Mouse (Mus musculus): ENCODE measurements around the gene Pnkp. TPM values are rescaled to one million over a fixed set of nuclear protein-coding genes. Genes with fewer than 3 reads are reported as not detected.

The Pnkp gene
- polyA plus RNA-seq, 1 experiment from 2014 or later: 28.5 TPM

DNA sequence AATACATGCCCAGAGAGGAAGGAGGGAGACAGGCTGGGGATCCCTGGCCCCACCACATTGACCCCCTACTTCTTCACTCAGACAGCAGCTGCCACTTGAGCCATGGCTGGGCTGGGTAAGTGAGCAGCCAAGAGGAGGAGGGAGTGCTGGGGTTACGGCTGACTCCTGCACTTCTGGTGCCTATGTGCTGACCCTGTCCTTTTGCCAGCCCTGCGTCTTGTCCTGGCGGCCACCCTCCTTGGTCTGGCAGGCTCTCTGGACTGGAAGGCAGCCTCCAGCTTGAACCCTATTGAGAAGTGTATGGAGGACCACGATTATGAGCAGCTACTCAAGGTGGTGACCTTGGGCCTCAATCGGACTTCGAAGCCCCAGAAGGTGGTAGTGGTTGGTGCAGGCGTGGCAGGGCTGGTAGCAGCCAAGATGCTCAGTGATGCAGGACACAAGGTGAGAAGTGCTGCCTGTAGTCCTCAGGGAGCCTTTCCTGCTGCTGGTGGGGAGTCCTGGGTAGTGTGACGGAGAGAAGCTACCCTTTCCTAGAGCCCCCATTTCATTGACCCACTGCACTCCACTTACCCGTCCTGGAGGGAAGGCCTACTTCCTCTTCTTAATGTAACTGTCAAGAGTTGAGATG lies 20.4 kb upstream of the Pnkp start:
- peaks cover 26% of the 10 kb centered on the region for H3K36me3 ChIP-seq
- H3K4me3 ChIP-seq: no peak overlapping the region
- H3K27ac ChIP-seq: no peak overlapping the region
- peaks cover 41% of the 10 kb centered on the region for H3K27me3 ChIP-seq (ENCODE audit: insufficient read depth, poor library complexity, severe bottlenecking)
- 78% methylated on average over 9 of the region's 9 CpGs for WGBS
- H3K9me3 ChIP-seq: no peaks in the 10 kb centered on the region
- peaks cover 27% of the 10 kb centered on the region for H3K4me1 ChIP-seq
- DNase-seq (ENCODE audit: low spot score): peak; percentile 72

DNA sequence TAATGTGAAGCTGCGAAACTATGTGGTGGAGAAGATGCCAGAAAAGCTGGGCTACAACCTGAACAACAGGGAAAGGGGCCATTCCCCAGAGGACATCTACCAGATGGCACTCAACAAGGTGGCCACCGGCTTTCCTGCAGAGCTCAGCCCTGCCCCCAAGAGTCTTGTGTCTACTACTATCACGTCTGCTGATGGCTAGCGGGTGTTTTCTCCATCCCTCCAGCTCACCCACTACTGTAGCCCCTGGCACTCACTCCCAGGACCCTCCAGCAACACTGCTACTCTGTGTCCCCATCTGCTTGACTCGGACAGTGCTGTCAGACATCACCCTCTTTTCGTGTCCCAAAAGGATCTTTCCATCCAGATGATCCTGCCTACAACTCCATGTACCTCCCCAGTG lies 18.9 kb upstream of the Pnkp start:
- peaks cover 53% of the 10 kb centered on the region for H3K27me3 ChIP-seq (ENCODE audit: insufficient read depth, poor library complexity, severe bottlenecking)
- WGBS: 82% methylated on average over 6 of the region's 6 CpGs
- H3K4me1 ChIP-seq: peaks cover 27% of the 10 kb centered on the region
- peaks cover 34% of the 10 kb centered on the region for H3K36me3 ChIP-seq
- H3K27ac ChIP-seq: no peak overlapping the region
- H3K9me3 ChIP-seq: no peaks in the 10 kb centered on the region
- peak; percentile 71 for DNase-seq (ENCODE audit: low spot score)
- H3K4me3 ChIP-seq: no peak overlapping the region

DNA sequence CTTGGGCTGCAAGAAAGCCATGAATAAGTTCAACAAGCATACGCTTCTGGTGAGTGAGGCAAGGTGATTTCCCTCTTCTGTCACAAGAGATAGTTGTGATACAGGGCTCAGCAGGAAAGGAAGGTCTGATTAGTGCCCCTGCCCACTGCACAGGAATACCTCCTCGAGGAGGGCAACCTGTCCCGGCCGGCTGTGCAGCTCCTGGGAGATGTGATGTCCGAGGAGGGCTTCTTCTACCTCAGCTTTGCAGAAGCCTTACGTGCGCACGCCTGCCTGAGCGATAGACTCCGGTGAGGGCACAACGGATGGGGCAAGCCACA lies 17.8 kb upstream of the Pnkp start:
- H3K4me1 ChIP-seq: peaks cover 27% of the 10 kb centered on the region
- H3K27ac ChIP-seq: peak overlapping the region; percentile 62
- H3K9me3 ChIP-seq: no peaks in the 10 kb centered on the region
- H3K27me3 ChIP-seq (ENCODE audit: insufficient read depth, poor library complexity, severe bottlenecking): peaks cover 53% of the 10 kb centered on the region
- H3K36me3 ChIP-seq: peaks cover 45% of the 10 kb centered on the region
- H3K4me3 ChIP-seq: peak overlapping the region; percentile 53
- no peak for DNase-seq (ENCODE audit: low spot score)
- WGBS: 26% methylated on average over 11 of the region's 11 CpGs

DNA sequence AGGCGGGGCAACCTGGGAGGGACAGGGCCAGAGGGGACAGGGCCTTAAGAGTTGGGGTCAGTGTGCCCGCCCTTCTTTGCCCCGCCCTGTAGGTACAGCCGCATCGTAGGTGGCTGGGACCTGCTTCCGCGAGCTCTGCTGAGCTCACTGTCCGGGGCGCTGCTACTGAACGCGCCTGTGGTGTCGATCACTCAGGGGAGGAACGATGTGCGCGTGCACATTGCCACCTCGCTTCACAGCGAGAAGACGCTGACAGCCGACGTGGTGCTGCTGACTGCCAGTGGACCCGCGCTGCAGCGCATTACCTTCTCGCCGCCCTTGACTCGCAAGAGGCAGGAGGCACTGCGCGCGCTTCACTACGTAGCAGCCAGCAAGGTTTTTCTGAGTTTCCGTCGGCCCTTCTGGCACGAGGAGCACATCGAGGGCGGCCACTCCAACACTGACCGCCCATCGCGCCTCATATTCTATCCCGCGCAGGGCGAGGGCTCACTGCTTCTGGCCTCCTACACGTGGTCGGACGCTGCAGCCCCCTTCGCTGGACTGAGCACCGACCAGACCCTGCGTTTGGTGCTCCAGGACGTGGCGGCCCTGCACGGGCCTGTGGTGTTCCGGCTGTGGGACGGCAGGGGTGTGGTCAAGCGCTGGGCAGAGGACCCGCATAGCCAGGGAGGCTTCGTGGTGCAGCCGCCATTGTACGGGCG lies 17.3 kb upstream of the Pnkp start:
- Histone ChIP-seq H3K27ac (peak overlapping the region; percentile 62), H3K27me3 (ENCODE audit: insufficient read depth, poor library complexity, severe bottlenecking) (peaks cover 53% of the 10 kb centered on the region), H3K4me3 (peak overlapping the region; percentile 53), H3K36me3 (peaks cover 50% of the 10 kb centered on the region), H3K9me3 (no peaks in the 10 kb centered on the region), H3K4me1 (peaks cover 27% of the 10 kb centered on the region)
- no peak for DNase-seq (ENCODE audit: low spot score)
- 1% methylated on average over 58 of the region's 58 CpGs for WGBS

DNA sequence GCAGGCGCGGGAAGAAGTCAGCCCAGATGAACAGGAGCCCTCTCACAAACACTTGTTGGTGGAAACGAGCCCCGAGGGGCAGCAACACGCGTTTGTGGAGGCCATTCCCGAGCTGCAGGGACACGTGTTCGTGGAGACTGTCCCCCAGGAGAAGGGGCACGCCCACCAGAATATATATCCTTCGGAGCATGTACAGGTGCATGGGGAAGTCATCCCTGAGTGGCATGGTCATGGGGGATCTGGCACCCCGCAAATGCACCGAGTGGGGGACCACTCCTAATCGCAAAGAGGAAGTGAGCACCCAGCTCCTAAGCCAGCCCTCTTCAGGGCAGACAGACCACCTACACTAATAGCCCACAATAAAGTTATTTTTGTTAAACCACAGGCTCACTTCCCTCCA lies 16.5 kb upstream of the Pnkp start:
- 61% methylated on average over 14 of the region's 14 CpGs for WGBS
- H3K9me3 ChIP-seq: no peaks in the 10 kb centered on the region
- peaks cover 58% of the 10 kb centered on the region for H3K36me3 ChIP-seq
- peaks cover 26% of the 10 kb centered on the region for H3K4me1 ChIP-seq
- no peak for DNase-seq (ENCODE audit: low spot score)
- H3K27me3 ChIP-seq (ENCODE audit: insufficient read depth, poor library complexity, severe bottlenecking): peaks cover 53% of the 10 kb centered on the region
- no peak overlapping the region for H3K27ac ChIP-seq
- H3K4me3 ChIP-seq: peak overlapping the region; percentile 53; the same call in 1 of the 2 replicates

DNA sequence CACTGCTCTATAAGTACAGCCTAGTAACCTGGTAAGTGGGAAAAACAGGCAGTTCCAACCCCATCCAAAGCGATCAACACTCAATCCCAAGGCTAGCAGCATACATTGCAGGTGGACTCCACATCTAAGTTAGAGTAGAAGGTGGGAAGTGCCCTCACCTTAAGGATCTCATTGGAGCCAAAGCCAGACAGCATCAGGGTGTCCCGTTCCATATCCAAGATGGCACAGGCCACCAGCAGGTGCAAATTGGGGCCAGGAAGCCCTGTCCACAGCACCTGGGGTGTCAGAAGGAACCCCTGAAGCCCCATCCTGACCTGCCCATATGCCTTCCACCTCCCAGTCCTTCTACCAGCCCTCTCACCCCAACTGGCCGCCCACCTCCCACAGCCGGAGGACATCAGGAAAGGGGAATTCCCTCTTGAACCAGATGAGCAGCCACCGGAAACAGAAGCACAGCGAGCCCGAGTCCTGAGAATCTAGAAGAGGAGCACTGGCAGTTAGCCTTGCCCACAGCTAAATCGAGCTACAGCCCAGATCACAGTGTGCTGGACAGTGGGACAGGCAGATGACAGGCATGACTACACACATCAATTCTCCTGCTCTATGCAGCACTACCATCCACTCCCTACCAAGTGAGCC lies 15.0 kb upstream of the Pnkp start:
- H3K9me3 ChIP-seq: no peaks in the 10 kb centered on the region
- H3K36me3 ChIP-seq: peaks cover 72% of the 10 kb centered on the region
- H3K4me3 ChIP-seq: no peak overlapping the region
- H3K4me1 ChIP-seq: peaks cover 17% of the 10 kb centered on the region
- H3K27ac ChIP-seq: no peak overlapping the region
- WGBS: 90% methylated on average over 8 of the region's 8 CpGs
- no peak for DNase-seq (ENCODE audit: low spot score)
- H3K27me3 ChIP-seq (ENCODE audit: insufficient read depth, poor library complexity, severe bottlenecking): peaks cover 53% of the 10 kb centered on the region

DNA sequence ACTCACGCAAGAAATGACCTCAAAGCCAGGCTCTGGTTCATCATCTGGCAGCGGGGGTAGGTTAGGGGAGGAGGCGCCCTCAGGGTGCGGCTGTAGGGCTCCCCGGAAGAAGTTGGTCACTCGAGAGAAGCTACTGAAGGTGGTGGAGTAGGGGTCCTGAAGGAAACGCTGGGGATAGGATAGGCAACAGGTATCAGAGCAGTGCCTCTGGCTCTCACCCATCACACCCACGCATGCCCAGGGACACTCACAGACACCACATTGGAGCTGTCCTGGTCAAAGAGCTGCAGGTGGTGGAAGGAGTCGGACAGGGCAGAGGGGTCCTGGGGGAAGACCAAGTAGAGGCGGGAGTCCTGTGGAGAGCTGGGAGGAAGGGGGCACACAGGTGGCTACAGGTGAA lies 11.9 kb upstream of the Pnkp start:
- H3K36me3 ChIP-seq: peaks cover 66% of the 10 kb centered on the region
- DNase-seq (ENCODE audit: low spot score): no peak
- WGBS: 92% methylated on average over 10 of the region's 10 CpGs
- H3K4me1 ChIP-seq: peaks cover 16% of the 10 kb centered on the region
- H3K27ac ChIP-seq: no peak overlapping the region
- 0 out of 2 replicates have a peak overlapping the region, but pooled peaks have one; percentile 5 for H3K4me3 ChIP-seq
- H3K9me3 ChIP-seq: no peaks in the 10 kb centered on the region
- peaks cover 26% of the 10 kb centered on the region for H3K27me3 ChIP-seq (ENCODE audit: insufficient read depth, poor library complexity, severe bottlenecking)

DNA sequence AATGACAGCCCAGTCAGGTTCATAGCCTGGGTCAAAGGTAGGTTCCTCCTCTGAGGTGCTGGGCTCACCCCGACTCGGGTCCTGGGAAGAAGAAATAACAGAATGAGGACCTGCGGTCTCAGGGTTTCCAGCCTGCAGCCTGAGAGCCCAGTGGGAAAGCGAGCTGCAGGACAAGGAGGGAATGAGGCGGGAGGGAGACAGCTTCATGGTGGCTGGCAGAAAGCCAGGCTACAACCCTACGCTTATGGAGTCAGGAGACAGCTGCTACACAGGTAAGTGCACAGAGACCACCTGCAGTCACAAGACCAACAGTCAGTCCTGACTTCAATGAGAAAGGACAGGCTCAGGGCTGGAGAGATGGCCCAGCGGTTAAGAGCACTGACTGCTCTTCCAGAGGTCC lies 10.1 kb upstream of the Pnkp start:
- DNase-seq (ENCODE audit: low spot score): no peak
- Histone ChIP-seq H3K4me1 (peaks cover 28% of the 10 kb centered on the region), H3K27ac (no peak overlapping the region), H3K36me3 (peaks cover 58% of the 10 kb centered on the region), H3K4me3 (no peak overlapping the region), H3K9me3 (no peaks in the 10 kb centered on the region), H3K27me3 (ENCODE audit: insufficient read depth, poor library complexity, severe bottlenecking) (peaks cover 9% of the 10 kb centered on the region; the same call in 1 of the 2 replicates)
- WGBS: 89% methylated on average over 7 of the region's 7 CpGs

DNA sequence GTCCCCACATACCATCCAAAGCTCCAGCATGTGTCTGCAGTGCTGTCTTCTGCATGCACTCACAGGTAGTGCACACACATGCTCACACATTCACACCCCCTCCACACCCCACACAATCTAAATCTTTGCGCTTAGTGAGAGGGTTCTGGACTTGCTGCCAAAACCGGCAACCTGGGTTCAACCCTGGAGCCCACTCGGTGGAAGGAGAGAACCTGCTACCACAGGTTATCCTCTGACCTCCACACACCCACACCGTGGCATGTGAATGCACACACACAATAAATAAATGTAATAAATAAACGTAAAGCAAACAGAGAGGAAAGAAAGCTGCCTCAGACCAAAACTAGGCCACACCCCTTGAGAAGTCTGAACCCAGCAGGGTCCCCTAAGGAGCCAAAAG lies 9.2 kb upstream of the Pnkp start:
- H3K27ac ChIP-seq: 0 out of 2 replicates have a peak overlapping the region, but pooled peaks have one; percentile 93
- H3K36me3 ChIP-seq: peaks cover 52% of the 10 kb centered on the region
- 80% methylated on average over 5 of the region's 5 CpGs for WGBS

DNA sequence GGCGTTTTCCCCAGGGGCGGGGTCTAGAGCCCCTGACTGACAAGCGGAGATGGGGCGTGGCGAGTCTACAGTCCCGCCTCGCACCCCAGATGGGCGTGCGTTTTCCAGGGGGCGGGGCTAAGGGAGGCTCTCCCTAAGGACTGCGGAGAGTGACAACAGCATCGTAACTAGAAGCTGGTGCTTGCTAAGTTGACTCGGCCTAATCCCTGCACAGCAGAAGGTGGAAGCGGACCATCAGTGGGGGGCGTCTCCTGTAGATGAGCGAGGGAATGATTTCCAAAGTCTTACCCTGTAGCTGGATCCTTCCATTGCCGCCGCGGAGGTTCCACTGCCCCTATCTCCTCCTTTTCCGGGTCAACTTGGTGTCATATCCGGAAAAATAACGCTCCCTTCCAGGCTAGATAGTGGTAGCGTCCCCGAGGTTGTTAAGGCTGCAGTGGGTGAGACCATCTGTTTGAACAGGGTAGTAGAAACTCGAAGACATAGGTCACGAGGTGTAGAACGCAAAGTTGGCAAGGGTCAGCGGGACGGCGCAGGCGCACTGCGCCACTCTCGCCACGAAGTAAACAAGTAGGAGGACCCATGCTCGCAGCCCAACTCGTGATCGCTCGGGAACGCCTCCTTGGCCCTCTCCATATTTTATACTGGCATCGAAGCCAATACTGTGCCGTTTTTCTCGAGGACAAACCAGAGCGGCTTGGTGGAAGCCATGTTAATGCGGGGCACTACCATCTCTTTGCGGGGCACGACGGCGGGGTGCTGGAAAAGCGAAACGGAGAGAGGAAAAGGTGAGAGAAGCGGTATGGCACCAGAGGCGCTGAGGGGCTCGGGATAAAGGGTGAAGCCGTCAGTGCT lies 8.2 kb upstream of the Pnkp start, which contains the start of the genes Akt1s1 and Tbc1d17:
Gene Akt1s1, plus strand, starts transcription at position 431 of the 855 bp plus-strand sequence.
Gene Tbc1d17, minus strand, starts transcription at position 519 of the 855 bp plus-strand sequence.
- Histone ChIP-seq H3K4me3 (peak within 1 kb of the TSS; percentile 69), H3K4me1 (peaks cover 45% of the 10 kb centered on the region), H3K27ac (peak within 1 kb of the TSS; percentile 93), H3K27me3 (ENCODE audit: insufficient read depth, poor library complexity, severe bottlenecking) (no peaks in the 10 kb centered on the region), H3K36me3 (peaks cover 47% of the 10 kb centered on the region), H3K9me3 (no peaks in the 10 kb centered on the region)
- DNase-seq (ENCODE audit: low spot score): peak; percentile 99
- under 1% methylated on average over 54 of the region's 54 CpGs for WGBS

More for the DNA sequence above, 9.2 kb upstream of the Pnkp start:
- DNase-seq (ENCODE audit: low spot score): no peak
- Histone ChIP-seq H3K27me3 (ENCODE audit: insufficient read depth, poor library complexity, severe bottlenecking) (0 out of 2 replicates have a peak, but pooled peaks cover under 1% of the 10 kb centered on the region), H3K4me3 (peak overlapping the region; percentile 69), H3K4me1 (peaks cover 36% of the 10 kb centered on the region), H3K9me3 (no peaks in the 10 kb centered on the region)

DNA sequence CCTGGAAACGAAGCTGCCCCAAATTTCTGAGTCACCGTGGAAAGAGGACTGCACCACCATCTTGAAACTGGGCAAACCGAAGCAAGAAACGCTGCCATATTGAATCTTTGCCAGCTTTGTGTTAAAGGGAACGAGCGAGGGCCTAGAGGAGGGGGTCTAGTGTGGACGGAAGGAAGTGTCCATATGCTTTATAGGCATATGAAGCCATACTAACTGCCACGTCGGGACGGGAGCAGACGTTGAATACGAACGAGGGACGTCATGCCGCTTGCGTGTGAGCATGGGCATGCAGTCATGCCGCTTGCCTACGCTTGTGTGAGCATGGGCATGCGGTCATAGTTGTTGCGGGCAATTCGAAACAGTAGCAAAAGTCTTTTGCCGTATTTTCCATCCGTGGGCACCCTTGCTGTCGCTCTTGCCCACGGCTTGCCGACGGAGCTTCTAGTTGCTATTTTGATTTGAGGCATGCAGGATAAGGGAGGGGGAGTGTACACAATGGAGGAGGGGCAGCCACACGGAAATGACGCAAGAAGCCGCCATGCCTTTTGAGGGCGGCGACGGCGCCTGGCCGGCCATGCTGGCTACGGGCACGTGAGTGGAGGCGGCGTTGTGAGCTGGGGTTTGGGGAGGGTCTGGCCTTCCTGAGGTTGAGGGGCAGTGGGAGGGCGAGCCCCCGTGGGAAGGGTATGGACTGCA lies 7.4 kb upstream of the Pnkp start:
- under 1% methylated on average over 41 of the region's 41 CpGs for WGBS
- H3K4me1 ChIP-seq: peaks cover 53% of the 10 kb centered on the region
- H3K36me3 ChIP-seq: peaks cover 39% of the 10 kb centered on the region
- no peaks in the 10 kb centered on the region for H3K27me3 ChIP-seq (ENCODE audit: insufficient read depth, poor library complexity, severe bottlenecking)
- DNase-seq (ENCODE audit: low spot score): peak; percentile 97
- H3K4me3 ChIP-seq: peak overlapping the region; percentile 69
- no peaks in the 10 kb centered on the region for H3K9me3 ChIP-seq
- peak overlapping the region; percentile 93 for H3K27ac ChIP-seq

DNA sequence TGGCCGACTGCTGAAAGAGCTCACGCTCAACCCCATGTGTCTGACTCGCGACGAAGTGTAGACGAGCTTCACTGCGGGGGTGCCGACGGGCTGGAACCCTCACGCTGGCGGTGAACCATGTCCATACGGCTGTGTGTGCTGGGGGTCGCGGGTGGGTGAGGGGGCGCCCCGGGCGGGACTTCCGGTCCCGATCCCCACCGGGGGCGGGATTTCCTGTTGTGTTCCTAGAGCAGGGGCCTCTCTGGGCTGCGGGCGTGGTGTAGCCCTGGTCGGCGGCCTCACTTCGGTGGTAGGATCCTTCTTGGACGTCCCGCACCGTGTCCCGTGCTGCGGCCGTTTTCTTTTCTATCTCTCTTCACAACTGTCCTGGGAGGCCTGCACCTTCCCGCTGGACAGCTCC lies 6.8 kb upstream of the Pnkp start:
- Histone ChIP-seq H3K4me1 (peaks cover 59% of the 10 kb centered on the region), H3K9me3 (no peaks in the 10 kb centered on the region), H3K4me3 (peak overlapping the region; percentile 69), H3K36me3 (peaks cover 33% of the 10 kb centered on the region), H3K27ac (peak overlapping the region; percentile 93), H3K27me3 (ENCODE audit: insufficient read depth, poor library complexity, severe bottlenecking) (no peaks in the 10 kb centered on the region)
- WGBS: under 1% methylated on average over 33 of the region's 33 CpGs
- DNase-seq (ENCODE audit: low spot score): peak; percentile 93
